Mouse (Mus musculus) thymus, adult 2 months (tissue): ENCODE measurements around the gene Hrh2.

Source experiments
- CTCF ChIP-seq: fragments of 200-500 bp; IDR thresholded peaks from 2 replicates; pipeline ENCODE4 v1.5.1; 2012; ENCODE audit warnings: mild to moderate bottlenecking, control low read depth, low read length, moderate library complexity, borderline replicate concordance; ENCODE audit not compliant: control insufficient read depth, poor library complexity, insufficient read depth; ENCODE audit errors: extremely low read depth
- POLR2A ChIP-seq: fragments of 200-500 bp; IDR thresholded peaks from 2 replicates; pipeline ENCODE4 v1.6.1; 2012; ENCODE audit warnings: mild to moderate bottlenecking, low read length, control low read depth, moderate library complexity; ENCODE audit not compliant: control insufficient read depth, poor library complexity, insufficient read depth; ENCODE audit errors: extremely low read depth

GRCm38 (mm10) chr13:54152911-54153310, 39.0 kb upstream of the Hrh2 start:
- TF ChIP-seq CTCF, result no peak
- no peak for TF ChIP-seq POLR2A
